25 mouse cellular contexts compared by ENCODE assay signal in genomic region chr2:50696575-50696974, GRCm38 (mm10).
"Had no signal": no experiment of that assay in that cellular context is flagged by ENCODE, and none has a peak within 500 bp of the region (broad histone marks: within the 10 kb centered on the region; RNA-seq: fewer than 3 reads in every experiment).

No protein-coding gene starts in this region.

- DNase-seq: liver, postnatal 0 days; lung, adult 2 months; lung, postnatal 14 days; lung, postnatal 36 days; midbrain, embryonic 14.5 days; retina, postnatal 1 day; right cerebral cortex, adult 18-20 months; right cerebral cortex, postnatal 25 days; right cerebral cortex, postnatal 4 days; spleen, adult 18-20 months; thymus, adult 18-20 months; thymus, postnatal 14 days; thymus, postnatal 36 days had no signal

- H3K27me3 ChIP-seq: liver, embryonic 15.5 days; lung, embryonic 15.5 days; megakaryocyte, embryonic 14.5 days; neural tube, embryonic 15.5 days; stomach, embryonic 15.5 days had no signal

- ATAC-seq: liver, postnatal 0 days; lung, postnatal 0 days; midbrain, embryonic 16.5 days had no signal

- H3K9me3 ChIP-seq: liver, embryonic 15.5 days; lung, embryonic 15.5 days; megakaryocyte, embryonic 14.5 days; neural tube, embryonic 13.5 days; neural tube, embryonic 15.5 days; stomach, embryonic 15.5 days had no signal

- H3K36me3 ChIP-seq: liver, embryonic 15.5 days; lung, embryonic 15.5 days; neural tube, embryonic 13.5 days; neural tube, embryonic 15.5 days; stomach, embryonic 15.5 days had no signal

- H3K27ac ChIP-seq: liver, embryonic 15.5 days; lung, embryonic 15.5 days; macrophage; neural tube, embryonic 13.5 days; neural tube, embryonic 15.5 days; stomach, embryonic 15.5 days; stomach, postnatal 0 days had no signal

- H3K9ac ChIP-seq: liver, embryonic 15.5 days; liver, postnatal 0 days; lung, embryonic 15.5 days; neural tube, embryonic 13.5 days; neural tube, embryonic 15.5 days; stomach, embryonic 15.5 days had no signal

- H3K4me3 ChIP-seq: liver, embryonic 15.5 days; lung, embryonic 15.5 days; megakaryocyte, embryonic 14.5 days; myocyte; neural tube, embryonic 13.5 days; neural tube, embryonic 15.5 days; stomach, embryonic 15.5 days had no signal

- H3K4me1 ChIP-seq: liver, embryonic 15.5 days; stomach, embryonic 15.5 days had no signal

- H3K4me2 ChIP-seq: liver, embryonic 15.5 days; lung, embryonic 15.5 days; midbrain, embryonic 11.5 days; neural tube, embryonic 13.5 days; neural tube, embryonic 15.5 days; stomach, embryonic 15.5 days had no signal
